Mouse (Mus musculus): ENCODE measurements around the gene Zfp541.
A peak's percentile ranks its signal among the peaks of the same experiment; 100 is the strongest.

Gene Zfp541

GRCm38 (mm10) chr7:16129846-16130691, 68.5 kb downstream of the Zfp541 start:
- peak; percentile 67 to 73 for DNase-seq

- DNase-seq: peak; percentile 44 to 53
These were observed 69.5 kb downstream of the Zfp541 start for GRCm38 (mm10) chr7:16130956-16131634.

- peak; percentile 51 to 64 for DNase-seq
These were observed 70.6 kb downstream of the Zfp541 start for GRCm38 (mm10) chr7:16132161-16132581.

GRCm38 (mm10) chr7:16132926-16133325, 71.3 kb downstream of the Zfp541 start:
- DNase-seq: no peak

- no peak for DNase-seq
These were observed 72.1 kb downstream of the Zfp541 start for GRCm38 (mm10) chr7:16133691-16134090.

GRCm38 (mm10) chr7:16134951-16135392, 73.4 kb downstream of the Zfp541 start:
- no peak for DNase-seq
